Mouse (Mus musculus) yolk sac, embryonic 10.5 days (tissue): ENCODE results near the gene Kcna10.

Experiments used
- DNase-seq: peaks from one replicate; pipeline ENCODE4 v3.0.0-alpha.2; 2017; ENCODE audit warnings: low spot score

Gene Kcna10

DNA sequence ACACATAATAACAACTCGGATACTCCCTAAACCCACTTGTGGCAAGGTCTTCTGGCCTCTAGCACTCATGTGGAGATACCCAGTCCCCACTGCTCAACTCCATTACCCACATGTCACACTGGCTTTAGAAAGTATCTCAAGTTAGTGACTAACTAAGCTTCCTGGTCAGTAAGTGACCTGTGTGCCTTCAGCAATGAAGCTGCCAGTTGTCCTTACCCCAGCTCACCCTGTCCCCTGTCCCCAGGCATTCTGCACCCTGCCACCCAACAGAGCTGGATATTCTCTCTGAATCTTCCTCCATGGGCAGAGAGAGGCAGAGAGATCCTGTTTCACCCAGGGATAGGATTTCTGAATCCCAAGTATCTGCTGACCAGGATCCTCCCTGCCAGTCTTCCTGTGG lies at the start of gene Kcna10:
Kcna10 (plus strand) TSS at position 301 of the 400 bp plus-strand sequence.
- no peak for DNase-seq

DNA sequence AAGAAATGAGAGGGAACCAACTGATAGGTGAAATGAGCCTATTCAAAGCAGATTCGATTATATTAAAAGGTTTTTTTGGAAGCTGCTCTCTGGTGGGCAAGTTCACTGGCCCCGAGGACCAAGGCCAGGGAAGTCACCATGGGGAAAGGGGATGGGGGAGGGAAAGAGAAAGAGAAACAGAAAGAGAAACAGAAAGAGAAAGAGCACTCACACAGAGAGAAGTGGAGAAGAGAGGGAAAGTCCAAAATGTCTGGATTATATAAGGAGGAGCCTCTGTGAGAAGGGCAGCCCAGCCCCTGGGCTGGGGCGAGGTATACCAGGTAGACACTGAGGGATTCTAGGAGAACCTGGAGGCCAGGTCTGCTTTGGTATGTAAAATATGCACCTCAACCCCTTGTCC lies 48.4 kb upstream of the Kcna10 start:
- DNase-seq: no peak

DNA sequence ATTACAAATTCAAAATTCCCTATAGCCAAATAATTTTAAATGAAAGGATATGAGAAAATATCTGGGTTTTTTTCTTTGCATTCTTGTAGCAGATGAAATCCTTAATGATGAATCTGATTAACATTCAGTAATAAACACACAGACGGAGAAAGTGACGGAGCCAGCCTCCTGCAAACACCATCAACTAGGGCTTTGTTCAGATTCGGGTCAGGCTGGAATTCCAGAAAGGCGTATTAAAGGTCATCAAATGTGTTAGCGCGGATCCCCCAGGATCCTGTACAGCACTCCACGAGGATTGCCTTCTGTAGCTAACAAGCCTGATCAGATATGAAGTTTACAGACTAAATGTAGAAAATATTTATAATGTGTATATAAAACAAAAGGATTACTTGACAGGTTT lies 35.7 kb upstream of the Kcna10 start:
- no peak for DNase-seq

DNA sequence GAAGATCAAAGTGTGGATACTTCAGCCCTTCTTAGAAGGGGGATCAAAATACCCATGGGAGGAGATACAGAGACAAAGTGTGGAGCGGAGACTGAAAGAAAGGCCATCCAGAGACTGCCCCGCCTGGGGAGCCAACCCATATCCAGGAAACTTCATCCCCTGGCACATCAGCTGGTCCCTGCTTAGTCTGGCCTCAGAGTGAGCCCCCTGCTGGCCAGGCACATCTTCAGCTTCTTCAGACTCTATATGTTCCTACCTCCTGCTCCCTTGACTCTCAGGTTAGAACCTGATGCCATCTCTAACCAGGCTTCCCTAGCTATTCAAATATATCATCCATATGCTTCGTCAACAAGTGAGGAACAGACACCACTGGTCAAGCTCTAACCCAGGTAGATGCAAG lies 33.9 kb upstream of the Kcna10 start:
- no peak for DNase-seq

DNA sequence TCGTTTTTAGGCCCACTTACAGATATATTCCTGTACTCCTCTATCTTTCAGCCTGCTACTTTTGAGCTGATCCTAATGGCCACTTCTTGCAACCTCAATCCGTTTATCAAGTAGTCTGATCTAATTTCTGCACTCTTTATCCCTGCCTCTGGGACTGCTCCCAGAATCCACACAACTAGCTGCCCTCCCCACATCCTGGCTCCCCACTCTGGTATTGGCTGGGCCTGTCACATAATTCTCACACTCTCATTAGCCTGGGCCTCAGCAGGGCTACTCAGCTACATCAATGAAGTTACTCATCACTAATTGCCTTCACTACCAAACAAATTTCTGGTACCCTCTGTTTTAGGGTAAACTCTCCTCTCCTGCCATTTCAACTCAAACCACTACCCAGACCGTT lies 32.4 kb upstream of the Kcna10 start:
- DNase-seq: no peak

DNA sequence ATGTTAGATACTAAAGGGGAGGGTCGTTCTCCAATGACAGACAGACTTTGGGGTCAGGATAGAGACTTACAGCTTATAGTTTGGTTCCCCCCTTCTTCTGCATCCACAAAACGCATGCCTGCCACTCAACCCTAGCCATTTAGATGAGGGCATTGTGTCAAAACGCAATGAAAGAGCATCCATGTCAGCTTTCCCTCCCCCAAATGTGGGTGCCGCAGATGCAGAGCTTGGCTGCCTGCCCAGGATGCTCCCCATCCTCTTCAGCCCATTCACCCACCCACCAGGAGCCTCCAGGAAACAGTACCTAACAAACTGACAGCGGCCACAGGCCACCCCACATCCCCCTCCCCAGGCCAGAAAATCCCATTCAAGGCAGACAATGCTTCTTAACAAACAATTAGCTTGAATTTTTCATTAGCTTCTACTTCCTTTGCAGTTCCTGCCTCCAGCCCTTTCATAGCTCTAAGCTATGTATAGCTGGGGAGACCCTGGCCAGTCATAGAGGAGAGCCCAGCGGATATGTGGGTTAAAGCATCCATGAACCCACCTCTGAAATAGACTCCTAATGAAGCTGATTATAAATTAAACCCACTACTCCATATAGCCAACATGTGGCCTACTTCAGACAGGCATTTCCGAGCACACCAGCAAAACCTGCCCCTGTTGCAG lies 31.9 kb upstream of the Kcna10 start:
- no peak for DNase-seq

DNA sequence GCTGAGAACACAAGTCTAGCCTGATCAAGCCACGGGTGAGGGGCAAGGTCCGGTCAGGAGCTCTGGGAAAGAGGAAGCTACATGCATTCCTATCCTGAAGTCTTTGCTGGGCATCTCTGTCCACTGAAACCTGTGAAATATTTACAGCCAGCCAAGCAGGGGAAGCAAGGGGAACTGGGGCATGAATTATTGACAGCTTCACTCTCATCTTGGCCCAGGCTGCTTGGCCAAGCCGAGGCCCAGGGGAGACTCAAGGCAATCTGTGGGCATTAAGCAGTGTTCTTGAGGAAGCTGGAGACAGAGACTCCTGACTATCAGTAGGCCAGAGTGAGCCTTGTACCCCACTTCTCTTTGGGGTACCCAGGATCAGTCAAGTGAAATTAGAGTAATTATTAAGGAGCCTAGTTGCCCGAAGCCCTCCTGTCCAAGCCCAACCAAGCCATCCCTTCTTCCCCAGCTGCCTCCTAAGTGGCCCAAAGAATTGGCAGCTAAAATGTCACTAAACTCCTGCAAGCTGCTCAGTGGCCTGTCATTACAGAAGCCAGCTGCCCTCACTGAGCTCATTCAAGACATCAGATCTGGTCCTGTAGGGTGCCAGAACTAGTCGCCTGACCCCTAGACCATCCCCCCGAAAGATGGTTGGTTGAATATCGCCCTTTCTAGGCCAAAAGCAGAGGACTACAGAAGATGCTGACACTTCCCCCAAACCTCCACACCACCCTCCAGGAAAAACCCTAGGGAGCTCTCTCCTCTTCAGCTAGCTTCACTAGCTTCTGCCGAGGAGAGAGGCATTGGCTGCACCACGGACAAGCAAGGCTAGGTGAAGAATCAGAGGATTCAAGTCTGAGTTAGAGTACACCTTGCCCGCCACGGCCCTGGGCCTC lies 28.8 kb upstream of the Kcna10 start:
- no peak for DNase-seq

DNA sequence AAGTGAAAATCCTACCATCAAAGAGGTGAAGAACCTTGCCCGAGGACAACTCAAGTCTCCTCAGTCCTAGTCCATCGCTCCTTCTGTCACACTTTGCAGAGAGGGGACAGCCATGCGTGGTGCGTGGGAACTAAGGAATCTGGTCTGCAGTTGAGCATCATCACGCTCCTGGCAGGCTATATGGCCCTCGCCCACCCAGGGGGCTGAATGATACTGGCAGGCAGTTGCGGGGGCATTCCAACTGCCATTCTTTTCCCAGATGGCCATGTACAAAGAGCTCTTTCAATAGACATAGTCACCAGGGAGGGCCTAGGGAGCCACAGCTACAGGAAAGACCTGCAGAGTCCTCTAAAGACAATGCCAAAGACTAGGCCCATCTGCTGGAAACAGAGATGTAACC lies 24.0 kb upstream of the Kcna10 start:
- DNase-seq: no peak

DNA sequence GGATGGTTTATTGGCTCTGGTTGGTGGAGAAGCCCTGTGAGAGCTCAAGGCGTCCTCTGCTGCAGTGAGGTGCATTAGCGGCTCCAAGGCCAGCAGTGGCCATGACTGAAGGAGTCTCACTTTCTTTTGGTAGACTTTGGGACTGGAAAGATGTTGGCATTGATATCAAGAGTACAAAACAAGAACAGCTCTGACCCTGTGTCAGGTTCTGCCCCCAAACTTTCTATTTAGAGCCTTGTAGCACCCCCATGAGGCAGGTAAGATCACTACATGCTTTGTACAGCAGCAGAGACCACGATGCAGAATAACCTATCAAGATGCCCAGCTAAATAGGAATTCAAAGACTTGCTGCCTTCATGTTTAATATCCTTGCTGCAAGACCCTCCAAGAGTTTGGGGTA lies 23.4 kb upstream of the Kcna10 start:
- no peak for DNase-seq

DNA sequence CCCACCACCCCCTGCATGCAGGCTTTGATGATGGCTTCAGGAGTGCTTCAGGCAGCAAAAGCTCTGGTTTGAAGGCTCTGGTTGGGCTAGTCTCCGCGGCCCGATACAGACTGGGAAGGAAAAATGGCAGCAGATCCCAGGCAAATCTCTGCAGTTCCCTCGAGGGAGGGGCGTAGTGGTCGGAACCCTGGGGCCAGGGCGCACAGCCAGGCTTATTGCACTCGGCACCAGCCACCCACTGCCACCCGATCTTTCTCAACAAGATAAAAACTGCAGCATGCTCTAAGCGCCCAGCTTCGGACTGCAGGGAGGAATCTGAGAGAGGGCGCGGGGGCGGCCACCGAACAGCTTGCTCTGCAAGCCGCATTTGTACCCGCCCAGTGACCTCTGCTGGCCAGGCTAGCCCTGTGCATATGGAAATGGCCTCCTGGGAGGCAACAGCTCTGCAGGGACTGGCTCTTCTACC lies 23.0 kb upstream of the Kcna10 start:
- DNase-seq: no peak

DNA sequence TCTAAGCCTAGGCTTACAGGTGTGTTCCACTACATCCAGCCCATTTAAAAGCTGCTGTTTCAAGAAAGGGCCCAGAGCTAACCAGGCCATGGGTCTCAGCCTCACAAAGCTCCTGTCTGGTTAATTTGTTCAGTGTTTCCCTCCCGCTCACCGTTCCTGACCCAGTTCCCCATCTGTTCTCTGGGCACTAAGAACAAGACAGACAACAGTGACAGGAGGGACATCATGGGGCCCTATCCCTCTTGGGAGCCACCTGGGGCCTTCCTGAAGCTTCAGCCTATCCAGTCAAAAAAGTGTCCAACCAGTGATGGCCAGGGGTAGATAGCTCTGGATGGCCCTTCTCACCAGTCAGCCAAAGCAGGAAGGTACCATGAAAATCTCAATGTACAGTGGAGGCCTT lies 20.1 kb upstream of the Kcna10 start:
- DNase-seq: no peak

DNA sequence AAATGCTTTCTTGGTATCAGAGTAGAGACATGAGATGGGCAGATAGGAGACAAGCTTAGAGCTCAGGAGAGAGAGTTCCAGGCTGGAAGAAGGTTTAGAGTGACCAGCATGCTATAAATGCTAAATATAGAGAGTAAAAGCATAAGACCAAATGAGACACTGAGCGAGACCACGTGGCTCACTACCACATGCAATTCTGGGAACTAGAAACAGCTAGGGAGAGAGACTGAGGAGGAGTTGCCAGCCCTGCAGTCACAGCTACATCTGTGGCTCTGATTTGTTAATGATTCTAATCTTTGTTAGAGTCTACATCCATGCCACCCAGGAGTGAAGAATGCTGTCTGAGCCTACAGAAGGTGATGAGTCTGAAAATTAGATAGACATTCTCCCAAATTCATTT lies 13.3 kb upstream of the Kcna10 start:
- no peak for DNase-seq

DNA sequence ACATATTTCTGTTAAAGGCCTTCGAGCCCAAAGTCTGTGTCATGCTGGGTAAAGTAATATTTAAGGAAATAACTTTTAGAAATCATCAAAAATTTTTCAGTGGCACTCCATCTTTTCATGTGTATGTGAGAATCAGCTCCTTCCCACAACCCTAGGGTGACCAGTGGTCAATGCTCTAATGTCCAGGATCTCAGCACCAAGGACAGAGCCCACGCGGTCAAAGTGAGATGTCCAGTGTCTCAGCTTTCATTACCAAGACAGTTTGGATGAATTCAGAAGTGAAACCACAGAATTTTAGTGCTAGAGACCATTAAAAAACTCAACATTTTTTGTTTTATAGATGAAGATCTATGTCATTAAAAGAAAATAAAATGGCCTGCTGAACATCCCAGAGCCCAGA lies 10.9 kb upstream of the Kcna10 start:
- DNase-seq: no peak

DNA sequence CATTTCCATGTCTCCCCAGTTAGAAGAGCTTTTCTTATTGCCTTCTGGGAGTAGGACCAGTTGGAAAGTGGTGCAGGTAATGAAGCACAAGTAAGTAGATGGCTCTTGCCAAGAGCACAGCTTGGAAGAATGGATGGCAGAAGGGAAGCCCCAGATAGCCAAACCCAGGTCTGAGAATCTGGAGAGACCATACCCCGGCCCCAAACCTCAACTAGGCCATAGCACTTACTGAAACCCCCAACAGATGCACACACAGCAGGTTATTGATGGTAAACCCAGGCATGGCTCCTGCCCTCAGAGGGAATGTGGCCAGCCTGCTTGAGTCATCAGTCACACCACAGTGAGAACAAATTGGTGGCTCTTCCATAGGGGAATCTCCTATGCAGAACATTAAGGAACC lies 10.3 kb upstream of the Kcna10 start:
- no peak for DNase-seq

DNA sequence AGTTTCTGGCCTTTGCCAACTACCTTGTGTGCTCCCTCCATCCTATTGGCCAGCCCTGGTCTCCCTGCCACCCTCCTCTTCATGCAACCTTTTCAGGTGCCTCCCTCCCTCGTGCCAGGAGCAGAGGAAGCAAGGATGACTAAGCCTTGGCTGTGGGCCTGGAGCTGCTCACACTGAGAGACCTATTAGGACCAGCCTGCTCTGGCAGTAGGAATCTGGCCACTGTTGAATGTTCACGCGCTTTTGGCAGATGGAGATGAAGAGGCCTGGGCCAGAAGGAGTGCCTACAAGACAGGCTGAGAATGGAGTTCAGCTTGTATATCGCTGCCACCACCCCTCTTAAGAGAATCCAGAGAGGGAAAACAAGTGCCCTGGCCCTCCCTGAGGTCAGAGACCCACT lies 7.4 kb upstream of the Kcna10 start:
- DNase-seq: no peak

DNA sequence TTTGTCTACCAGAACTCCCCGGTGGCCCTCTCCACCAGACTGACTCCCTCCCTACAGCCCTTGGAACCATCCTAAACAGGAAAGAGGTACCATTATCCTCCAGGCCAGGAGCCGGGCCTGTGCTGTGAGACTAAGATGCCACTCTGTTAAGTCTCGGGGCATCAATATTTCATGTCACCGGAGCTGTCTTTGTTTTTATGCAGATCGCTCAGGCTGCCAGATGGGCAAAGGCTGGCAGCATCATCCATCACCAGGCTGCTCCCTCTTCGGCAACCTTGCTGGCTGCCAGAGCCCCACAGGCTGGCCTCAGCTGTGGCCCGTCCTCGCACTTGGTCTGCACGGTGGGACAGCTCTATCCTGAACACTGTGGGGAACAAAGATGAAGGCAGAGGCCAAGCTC lies 6.4 kb upstream of the Kcna10 start:
- DNase-seq: no peak

DNA sequence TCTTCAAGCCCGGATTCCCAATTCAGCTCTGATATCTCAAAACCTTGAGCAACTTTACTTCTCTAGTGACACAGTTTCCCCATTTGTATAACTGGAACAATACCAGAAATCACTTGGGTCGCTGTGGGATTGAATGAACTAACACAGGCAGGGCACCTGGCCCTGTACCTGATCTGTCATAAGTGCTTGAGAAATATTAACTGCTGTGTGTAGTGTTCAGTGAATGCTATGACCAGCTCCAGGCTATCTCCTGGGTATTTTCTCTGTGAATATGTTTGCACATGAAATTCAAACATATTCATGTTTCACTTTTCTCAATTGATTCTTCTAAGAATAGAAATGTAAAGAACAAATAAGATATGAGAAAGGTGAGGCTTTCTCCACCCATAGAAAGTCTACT lies 2.0 kb upstream of the Kcna10 start:
- no peak for DNase-seq

DNA sequence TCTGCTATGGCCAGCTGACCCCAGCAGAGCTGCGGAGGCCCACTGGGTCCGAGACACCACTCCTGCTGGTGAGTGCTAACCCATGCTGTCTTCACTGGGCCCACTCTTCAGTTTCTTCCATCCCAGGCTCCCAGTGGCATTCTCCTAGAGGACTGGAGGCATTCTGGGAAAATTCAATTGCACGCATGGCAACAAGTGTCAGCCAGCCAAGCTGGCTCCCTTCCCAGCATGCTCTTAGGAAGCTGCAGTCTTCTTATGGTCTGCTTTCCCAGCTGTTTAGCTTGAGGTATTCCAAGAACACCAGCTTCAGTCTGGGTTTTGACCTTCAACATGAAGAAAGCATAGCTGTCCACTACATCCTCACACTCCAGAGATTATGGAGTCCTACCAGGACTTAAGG lies 322 bp downstream of the Kcna10 start:
- DNase-seq: no peak

DNA sequence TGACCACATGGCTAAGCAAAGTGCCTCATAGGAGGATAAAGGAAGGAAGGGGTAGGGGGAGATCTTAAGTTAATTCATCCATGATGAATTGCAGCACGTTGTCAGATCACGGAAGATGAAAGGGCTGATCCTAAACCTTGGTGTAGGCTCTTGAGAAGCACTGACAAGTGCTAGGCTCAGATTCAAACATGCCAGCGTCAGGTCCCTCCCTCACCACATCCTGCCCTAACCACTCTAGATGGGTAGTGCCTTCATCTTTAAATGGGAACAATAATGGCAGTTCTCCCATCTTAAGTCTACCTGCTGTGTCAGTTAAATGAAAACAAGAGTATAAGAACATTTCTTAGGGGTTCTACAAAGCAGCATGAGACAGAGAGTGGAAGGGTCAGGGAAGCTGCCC lies 2.7 kb downstream of the Kcna10 start:
- no peak for DNase-seq

DNA sequence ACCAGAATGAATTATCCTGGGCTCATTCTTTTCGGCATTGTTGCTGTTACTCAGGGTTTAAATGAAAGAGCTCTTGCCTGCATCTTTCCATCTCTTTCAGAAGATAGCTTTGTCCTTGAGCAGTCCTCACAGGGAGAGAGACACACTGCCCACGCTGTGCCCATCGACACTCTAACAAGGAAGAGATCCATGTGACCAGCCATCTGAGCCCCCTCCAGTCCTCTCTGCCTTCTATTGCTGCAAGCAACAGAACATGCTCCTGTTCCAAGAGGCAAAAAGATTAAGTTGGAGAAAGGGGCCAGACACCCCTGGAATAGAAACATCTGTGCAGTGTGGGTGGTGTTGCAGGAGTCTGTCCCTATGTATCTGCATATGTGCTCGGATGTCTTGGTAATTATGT lies 4.2 kb downstream of the Kcna10 start:
- DNase-seq: no peak

DNA sequence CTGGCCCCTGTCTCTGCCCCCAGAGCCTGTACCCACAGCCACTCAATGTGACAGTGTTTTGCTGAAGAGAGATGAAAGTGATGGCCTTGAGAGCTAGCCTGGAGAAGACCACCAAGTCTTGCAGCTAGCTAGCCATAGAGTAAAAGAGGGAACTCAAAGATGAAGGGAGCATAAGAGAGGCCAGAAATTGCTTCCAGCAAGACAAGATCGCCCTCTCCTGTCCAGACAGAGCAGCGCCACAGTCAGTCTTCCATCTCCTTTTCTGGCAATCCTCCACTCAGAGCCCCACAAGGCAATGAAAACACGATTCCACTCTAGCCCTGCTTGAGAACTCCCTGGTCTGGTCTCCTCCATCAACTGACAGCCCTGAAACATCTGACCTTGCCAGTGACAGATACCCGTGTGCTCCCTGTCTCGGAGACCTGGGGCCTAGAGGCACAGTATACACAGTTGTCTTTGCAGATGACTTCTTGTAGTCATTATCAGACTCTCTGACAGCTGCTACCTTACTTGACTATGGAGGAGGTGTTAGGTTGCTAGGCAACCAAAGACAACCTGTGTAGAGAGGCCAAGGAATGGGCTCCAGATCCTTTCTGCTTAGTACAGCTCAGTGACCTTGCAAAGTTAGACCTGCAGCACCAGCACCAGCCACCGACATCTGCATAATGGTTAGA lies 5.5 kb downstream of the Kcna10 start:
- no peak for DNase-seq

DNA sequence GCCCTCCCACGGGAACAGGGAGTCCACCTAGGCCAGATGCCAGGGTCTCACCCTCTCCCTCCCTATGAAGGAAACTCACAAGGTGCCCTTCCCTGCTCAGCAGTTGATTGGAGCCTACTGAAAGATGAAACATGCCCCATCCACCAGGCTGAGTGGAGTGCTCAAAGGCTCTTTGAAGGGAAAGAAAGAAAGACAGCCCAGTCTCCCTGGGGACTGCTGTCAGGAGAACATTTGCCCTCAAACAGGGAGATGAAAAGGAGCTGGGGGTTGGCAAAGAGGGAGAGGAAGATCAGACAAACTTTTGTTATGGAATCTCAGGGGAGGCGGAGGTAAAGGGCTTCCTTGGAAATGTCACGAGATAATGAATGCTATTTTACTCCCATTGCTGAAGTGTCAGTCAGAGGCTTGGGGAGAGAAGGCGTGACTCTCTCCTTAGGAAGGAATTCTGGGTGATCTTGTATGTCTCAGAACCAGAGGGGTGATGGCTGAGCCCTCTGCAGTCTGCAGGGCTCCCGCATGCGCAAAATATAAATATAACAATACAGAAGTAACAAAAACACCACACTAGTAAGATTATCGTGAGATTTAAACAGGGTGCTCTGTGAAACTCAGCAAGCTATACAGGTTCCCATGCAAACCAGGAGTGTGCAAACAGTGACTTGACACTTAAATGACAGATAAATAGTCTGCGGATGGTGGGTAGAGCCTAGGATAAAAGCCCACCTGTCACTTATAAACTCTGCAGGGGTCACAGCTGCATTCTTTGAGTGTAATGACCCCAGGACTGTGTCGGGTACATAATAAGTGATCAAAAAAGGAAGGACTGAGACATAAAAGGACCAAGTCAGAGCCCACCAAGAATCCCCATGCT lies 18.7 kb downstream of the Kcna10 start:
- DNase-seq: no peak
